Mouse (Mus musculus) cerebellum, adult 8-10 months (tissue): ENCODE data around the gene Nsdhl.

ENCODE experiments used
- DNase-seq: peaks from one replicate; pipeline ENCODE4 v3.0.0; 2022

Nsdhl gene

DNA sequence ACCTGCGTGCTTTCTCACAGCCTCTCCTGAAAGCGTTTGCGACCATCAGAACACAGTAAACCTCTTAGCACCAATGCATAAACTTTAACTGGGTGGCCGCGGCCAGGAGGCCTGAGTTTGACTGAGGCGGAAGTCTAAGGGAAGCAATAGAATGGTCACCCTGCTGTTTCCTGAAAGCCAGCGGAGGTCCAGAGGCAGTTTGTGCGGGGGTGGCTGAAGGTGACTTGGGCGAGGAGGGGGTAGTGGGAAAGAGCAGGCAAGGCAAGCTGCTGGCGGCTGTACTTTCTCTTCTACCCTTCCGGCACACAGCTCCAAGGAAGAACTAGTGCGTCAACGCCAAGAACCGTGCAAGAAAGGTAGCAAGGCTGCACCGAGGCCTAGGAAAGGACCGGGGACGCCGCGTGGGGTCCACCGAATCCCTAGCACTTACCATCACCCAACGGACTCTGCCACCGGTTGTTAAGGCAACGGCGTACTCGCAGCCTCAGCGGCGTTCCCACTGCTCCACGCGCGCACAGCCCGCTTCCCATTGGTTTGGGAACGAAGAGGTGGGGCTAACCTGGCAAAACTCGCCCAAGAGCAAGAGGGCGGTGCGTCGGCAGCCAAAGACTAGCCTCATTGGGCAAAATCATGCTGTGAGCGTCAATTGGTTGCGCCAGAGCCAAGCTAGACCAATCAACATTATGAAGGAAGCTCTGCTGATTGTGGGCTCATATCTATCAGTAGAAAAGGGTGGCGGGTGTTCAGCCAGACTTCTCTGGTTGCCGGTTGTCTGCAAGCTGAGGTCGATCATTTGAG is at the start of gene Nsdhl, which contains the start of gene Cetn2:
TSS of gene Nsdhl (plus strand) at position 674 of the 798 bp plus-strand sequence.
TSS of gene Cetn2 (minus strand) at position 528 of the 798 bp plus-strand sequence.
- DNase-seq: peak; percentile 81

DNA sequence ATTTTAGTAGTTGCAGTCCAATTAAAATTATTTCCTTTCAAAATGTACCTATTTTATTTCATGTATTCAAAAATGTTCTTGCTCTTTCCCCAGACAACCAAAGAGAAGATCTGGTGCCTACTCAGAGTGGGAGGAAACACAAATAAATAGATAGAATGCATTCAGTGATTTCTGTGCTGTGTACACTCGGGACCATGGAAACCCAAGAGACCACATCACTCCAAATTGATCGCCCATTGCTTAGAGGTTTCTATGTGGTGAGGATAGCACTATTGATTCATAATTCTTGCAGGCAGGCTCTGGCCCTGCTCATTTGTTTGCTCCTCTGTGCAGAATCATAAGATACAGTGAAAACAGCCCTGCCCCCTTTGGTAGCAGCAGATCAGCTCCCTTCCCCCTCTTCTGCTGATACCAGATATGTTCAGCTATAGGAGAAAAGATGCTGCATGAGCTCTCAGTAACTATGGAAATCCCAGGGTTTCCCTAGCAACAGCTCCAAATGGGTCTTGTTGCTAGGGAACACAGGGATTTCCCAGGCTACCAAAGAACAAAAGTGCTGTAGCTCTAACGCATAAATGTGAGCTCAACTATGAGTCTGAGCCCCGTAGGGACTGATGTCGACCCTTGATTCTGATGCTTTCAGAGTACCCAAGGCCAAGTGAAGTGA is 22.8 kb upstream of the Nsdhl start:
- DNase-seq: no peak

DNA sequence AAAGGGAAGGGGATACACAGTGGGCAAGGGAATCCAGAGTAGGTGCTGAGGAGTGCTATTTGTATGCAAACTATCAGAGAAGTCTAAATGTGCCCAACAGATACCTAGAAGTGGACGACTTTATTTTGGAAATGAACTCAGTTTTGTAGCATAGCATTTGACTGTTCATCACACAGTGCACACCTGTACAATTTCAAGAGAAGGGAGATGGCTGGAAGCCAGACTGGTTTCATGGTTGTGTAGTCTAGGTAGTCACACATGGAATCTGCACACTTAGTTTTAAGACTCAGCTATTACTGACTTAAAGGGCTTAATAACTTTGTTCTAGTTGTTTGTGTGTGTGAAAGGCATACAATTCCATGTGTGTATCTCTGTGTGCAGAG is 22.3 kb upstream of the Nsdhl start:
- DNase-seq: no peak

DNA sequence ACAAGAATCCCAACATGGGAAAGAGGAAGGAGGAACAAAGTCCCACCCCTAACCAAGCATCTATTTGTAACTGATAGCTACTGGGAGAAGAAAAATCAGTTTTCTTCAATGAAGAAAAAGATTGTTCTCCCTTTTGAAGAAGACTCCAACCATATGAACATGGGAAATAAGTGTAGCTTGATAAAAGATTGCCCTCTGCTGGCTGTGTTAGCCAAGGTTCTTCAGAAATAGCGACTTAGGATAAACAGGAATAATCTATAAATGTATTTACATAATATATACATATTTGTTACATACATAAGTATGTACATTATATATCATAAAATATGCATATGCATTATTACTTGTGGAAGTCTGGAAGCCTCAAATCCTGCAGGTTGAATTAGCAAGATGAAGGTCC is 15.8 kb upstream of the Nsdhl start:
- no peak for DNase-seq

DNA sequence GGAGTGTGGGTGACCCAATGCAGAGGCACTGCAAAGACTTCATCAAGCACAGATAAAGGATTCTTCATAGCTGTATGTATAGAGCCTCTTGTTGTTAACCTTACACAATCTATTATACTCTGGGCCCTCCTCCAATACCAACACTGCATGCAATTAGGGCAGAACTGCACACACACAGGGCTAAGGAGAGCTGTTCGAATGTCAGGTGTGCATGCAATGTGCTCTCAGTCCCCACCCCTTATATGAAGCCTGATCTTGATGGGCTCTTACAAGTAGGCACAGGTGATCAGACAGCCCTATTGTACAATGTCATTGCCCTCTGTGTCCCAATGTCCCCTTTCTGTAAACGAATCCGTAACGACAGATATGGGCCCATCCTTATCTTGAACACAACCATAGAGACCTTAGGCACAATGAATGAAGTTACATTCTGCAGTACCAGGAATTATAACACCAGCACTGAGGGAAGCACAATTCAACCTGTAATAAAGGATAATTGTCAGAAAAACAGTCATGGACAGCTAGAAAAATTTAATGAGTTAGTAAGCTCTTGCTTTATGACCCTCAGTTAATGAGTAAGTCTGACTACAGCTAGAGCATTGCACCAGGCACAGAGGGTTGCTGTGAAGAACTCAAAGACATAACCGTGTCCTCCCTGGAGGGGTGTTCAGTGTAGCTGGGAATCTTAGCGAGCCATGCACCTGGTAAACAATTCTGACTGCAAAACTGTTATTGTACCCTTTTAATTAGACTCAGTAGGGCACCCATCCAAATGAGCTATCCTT is 10.5 kb upstream of the Nsdhl start:
- no peak for DNase-seq

DNA sequence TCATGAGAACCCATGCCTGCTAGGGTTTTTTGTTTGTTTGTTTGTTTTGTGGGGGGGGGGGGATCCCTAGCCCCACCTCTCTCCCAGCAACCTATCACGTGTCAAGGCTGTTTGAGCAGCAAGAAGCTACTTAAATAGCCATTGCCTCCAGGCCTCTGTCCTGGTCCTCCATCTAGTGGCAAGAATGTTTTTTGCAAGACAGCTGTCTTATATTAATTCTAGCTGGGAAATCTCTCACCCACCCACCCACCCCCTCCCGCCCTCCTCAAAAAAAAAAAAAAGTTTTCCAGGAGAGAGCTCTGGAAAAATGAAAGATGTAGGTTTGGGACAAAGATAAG is 10.0 kb upstream of the Nsdhl start:
- DNase-seq: no peak

DNA sequence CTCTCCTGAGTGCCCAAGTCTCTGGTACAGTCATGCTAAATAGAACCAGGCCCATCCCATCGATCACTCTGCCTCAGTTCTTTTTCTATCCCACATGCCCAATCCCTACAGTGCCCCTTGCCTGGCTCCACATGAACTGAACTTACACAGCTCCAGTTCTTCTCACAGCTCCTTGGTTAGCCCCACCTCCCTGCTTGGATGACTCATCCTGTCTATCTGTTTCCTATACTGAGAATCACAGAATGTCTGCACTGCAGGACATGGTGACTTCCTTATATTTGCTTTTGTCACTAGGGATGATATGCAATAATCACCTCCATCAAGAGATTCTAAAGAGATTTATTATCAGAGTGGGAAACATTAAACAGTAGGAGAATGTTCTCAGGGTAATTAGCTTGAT is 6.7 kb upstream of the Nsdhl start:
- no peak for DNase-seq

DNA sequence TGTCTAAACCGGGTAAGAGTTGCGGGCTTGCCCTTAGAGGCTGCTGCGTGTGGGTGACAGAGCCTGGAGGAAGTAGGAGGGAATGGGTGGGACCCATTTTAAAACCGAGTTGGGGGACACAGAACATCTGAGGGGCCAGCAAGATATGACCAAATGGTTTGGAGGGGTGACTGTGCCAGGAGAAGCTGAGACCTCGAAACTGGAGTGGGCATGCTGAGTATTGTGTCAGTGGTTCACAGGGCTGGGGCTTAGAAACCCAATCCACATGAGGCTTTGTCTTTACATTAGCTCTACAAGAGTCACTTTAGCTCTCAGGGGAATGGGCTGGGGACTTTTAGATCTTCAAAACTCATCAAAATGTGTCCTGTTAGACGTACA is 314 bp downstream of the Nsdhl start:
- DNase-seq: no peak

DNA sequence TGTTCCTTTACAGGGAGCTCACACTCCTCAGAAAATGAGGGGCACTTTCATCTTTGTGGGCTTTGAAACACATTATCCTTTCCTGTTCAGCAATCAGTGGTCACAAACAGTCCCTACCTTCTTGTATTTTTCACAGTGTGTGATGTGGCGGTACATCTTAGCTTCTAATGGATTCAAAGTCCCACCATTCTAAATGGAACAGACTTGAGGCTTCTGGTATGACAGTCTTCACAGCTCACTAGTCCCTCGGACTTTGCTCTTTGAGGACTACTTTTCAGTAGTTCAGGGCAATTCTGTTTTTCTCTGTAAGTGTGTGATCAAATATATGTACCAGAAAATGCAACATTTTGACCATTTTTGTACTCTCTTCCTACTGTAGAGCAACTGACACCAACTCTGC is 3.0 kb downstream of the Nsdhl start:
- DNase-seq: no peak

DNA sequence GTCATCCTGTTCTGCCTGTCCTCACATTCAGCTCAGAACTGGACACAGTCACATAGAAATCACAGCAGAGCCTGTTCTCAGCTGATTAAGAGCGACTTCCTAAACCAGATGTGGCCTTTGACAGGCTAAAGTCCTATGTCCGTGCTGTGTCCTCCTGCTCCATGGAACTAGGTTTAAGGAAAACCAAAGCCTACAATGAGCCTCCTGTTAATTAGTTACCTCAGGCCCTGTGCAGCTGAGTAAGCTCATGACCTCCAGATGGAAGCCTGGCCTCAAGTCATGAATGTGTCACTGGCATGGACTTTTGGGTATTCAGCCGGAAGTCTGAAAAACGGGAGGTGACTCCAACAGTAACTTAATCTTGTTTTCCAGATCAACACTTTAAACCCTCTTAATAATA is 35.1 kb downstream of the Nsdhl start:
- no peak for DNase-seq

DNA sequence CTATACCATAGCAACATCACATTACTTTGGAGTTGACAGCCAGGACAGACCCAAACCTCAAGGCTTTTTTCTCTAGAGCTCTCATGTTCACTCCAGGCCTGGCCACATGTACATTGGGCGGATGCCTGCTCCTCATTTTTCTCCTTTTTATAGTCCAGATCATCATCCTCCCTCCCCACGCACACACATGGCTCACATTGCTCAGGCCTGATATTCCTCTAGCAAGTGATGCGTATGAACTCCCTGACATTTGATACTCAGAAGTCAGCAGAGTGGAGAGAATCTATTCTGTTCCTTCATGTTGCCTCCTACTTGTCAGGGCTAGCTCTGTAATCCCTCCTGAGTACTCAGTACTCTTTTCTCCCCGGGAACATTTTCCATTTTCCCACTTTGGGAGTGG is 38.1 kb downstream of the Nsdhl start:
- DNase-seq: no peak

DNA sequence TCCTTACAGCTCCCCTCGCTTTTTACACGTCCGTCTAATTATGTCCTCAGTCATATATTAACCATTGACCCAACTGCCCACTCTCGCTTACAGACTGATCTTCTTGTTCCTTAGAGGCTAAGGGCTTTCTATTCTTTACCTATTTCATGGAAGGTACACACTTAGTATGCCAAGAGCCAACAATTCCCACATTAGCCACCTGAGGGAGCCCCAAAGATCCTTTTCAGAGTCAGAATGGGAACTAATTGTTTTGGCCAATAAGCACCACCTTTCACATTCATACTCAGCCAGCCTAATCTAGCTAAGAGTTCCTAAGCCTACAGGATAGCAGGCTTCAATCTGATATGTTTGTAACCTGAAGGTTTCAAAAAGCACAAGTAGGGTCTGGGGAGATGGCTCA is 42.1 kb downstream of the Nsdhl start:
- peak; percentile 5 for DNase-seq

DNA sequence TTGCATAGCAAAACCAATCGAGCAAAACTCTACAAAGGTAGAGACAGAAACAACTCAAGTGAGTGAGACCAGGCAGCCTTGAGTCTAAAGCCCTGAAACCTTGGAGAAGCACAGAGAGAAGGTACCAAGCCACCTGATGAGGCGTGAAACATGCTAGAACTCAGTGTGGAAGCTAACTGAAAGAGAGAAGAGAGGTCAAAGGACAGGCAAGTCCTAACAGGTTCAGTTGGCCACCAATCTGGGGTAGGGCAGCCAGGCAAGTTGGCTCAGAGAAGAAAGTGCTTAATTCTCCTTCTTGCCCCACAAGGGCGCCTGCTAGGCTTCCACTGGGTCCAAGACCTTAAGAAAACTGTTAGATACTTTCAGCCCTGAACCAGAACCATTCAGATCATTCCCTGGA is 43.2 kb downstream of the Nsdhl start:
- DNase-seq: no peak

DNA sequence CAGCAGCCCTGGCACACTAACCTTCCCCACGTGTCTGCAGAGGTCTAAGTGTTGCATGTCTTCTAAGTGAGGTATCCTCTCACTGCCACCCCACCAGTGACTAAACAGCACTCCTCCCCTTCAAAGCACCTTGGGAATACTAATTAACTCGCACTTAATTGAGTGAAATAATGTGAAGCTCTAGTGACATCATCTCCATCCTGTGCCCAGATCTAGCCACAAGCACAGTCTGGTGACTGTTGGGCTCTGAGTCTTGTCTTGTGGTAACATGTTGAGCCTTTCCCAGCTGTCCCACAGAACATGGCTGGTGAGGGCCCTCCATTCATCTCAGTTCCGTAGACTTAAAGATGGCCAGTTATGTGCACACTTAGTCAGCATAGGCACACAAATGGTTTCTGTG is 44.4 kb downstream of the Nsdhl start:
- DNase-seq: no peak

DNA sequence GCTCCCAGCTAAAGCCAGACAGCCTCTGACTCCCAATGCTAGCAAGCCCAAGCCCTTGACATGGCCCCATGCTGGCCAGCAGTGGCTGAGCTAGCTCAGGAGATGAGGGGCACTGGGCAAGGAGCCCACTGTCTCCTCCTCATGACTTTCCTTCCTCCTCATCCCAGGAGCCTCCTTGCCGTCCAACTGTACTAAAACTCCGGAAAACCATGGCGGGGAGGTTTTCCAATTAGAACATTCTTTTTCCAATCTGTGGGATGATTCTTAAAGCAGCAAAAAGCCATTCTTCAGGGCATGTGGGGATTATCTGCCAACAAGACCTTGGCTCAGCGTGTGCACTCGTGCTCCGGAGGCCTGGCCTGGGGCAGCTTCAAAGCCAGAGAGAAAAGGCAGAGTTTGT is 64.5 kb downstream of the Nsdhl start:
- DNase-seq: no peak

DNA sequence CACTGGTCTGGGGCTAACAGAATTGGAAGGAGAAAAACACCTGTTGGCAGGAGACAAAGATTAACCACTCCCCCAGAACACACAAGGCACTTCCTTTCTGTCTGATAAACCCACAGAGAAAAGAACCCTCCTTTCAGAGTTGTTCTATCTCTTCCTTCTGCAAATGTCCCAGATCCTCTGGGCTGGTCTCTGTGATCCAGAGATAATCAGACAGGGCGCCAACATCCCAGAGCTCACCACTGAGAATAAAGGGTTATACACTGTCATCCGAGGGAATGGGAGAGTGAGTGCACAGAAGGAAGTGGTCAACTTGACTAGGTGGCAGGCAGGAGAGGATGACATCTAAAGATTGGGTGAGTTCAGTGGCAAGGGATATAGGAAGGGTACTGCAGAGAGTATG is 67.2 kb downstream of the Nsdhl start:
- no peak for DNase-seq

DNA sequence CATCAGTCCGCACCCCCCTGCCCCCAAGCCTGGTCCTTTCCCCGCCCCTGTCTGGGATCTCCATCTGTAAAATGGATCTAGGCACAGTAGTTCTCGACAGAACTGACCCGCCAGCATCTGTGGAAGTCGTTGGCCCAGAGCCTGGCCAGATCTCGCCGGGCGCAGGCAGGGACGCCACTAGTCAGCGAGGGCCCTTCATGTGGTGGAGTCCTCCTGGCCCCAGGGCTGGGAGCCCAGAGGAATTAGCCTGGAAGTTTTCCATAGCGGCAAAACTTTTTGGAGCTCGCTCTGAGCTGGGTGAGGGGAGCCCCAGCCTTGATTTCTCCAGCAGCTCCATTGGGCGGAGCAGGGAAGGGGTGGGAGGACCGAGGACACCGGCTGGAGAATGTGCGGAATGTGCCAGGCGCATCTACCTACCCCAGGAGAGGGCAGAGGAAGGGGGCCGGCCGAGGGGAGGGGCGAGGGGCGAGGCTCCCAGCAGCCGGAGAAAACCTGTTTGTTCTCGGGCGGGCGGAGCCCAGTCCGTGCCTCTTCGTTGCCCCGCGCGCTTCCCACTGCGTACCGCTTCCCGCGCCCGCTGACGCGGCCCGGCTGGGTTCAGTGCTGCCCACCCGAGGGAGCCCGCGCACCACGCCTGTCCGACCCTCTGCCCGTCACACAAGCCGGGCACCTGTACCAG is 68.6 kb downstream of the Nsdhl start, which contains the start of gene Zfp185:
TSS of gene Zfp185 (plus strand) at position 499 of the 679 bp plus-strand sequence.
- DNase-seq: no peak

DNA sequence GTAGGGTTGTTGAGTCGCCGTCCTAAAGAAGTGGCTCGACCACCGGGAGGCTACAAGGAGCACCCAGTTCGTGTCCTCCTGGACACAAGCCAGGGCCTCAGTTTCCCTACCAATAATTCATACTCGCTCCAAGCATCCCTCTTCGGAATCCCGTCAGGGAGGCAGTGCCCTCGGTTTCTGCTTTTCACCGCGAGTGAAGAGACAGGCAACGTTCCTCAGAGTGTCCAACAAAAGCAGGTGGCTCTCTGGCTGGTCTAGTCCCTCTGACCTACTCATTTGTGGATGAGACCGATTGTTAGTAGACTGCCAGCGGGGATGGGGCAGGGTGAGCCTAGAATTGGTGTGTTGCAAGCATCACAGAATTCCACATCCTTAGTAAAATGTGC is 69.2 kb downstream of the Nsdhl start:
- DNase-seq: no peak

DNA sequence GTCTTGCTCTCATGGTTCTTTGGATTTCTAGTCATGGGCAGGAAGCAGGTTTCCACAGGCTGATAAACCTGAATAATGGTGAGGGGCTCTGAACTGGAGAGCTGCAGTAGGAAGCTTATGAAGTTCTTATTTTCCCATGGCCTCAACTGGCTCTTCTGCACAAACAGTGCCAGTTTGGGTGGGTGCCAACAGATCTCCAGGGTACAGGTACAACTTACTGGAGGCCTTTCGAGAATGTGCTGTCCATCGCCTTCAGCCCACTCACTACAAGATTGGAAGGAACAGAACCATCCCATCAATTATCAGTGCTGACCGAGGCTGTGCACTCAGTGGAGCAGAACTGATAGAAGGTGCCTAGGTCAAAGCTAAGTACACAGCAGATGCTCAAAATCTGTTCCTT is 70.1 kb downstream of the Nsdhl start:
- no peak for DNase-seq

DNA sequence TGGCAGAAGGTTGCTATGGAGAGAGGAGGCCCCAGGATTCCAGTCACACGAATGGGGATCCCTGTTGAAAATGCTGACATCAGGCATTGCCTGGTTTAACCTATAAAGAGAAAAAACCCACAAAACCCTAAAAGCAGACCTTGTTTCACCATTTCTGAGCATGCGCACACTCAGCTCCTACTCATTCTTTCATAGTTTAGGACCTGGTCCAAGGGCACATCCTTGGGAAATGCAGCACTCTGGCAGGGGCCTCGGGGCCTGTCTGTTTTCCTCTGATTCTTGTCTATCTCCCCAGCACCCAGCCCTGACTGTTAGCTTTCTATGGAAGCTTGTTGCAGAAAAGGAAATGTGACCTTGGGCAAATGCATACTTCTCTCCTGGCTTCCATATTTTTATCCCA is 72.2 kb downstream of the Nsdhl start:
- DNase-seq: no peak

DNA sequence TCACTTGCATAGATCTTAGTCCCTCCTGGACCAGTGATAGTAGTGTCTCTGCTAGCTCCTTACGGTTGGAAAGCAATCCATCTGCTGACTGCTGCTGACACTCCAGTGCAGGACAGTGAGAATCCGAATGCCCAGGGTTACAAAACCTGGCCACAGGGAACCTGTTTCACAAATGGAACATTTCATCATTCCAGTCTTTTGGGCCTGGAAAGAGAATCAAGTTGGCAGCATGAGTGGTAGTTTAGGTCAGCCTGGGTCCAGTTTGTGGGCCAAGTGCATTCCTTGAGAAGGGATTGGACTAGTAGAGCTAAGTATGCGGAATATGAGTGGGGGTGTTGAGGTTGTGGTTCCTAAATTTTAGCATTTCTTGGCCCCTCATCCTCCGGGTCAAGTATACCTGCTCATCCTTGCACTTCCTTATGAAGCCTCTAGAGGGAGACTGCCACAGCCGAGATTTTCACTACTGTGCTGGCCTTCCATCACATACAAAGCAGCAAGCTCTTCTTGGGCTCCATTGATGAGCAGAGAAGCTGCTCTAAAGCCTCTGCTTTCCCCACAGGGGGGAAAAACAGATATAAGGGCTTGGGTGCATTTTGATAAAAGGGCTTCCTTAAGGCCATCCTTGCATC is 74.0 kb downstream of the Nsdhl start:
- no peak for DNase-seq

DNA sequence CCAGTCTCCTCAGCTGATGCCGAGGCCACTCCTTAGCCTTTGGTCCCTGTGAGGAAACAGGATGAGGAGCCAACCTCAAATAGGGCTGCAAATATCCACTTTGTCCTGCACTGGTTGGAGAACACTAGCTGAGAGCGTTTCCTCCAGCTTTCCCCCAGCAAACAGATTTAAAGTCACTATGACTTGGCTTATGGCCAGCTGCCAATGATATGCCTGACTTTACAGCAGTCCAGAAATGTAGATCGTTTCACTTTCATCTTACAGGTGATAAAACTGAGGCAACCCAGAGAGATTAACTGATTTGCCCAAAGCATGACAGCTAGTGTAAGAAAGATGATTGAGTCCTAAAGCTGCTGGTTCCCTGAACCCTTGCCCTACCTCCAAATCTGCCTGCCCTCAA is 77.2 kb downstream of the Nsdhl start:
- no peak for DNase-seq

DNA sequence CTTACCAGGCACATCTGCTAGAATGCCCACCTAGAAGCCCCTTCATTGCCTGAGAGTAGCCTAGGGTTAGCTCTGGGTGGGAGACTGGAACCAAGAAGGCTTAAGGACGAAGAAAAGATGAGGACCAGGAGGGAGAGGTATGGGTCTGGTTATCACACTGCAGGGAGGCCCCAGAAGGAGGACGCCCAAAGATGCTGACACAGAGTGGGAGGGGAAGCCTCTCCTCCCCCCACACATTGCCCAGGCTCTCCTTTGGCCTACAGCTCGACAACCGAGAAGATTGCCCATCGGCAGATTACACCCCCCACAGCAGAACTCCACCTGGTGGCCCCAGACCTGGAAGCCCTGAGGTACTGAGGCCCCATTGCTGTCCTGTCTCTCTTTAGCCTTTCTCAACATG is 84.8 kb downstream of the Nsdhl start:
- DNase-seq: no peak
